Mouse (Mus musculus) brown adipose tissue, adult 24 weeks (tissue): ENCODE data around the gene Serinc2. TPM values are rescaled to one million over a fixed set of nuclear protein-coding genes. Genes with fewer than 3 reads are reported as not detected.

ENCODE experiments used
- H3K27ac ChIP-seq: fragments of 200-500 bp; replicated peaks from 2 replicates; pipeline ENCODE4 v1.5.1; 2012; ENCODE audit warnings: low read depth, mild to moderate bottlenecking, low read length
- H3K4me1 ChIP-seq: fragments of 200-500 bp; 2 replicates; pipeline ENCODE4 v1.6.1; 2012; ENCODE audit warnings: low read length, mixed read lengths; ENCODE audit not compliant: control insufficient read depth, insufficient read depth, insufficient read length
- H3K4me3 ChIP-seq: fragments of 200-500 bp; 2 replicates; pipeline ENCODE4 v1.5.1; 2012; ENCODE audit warnings: low read depth, mild to moderate bottlenecking, low read length, moderate library complexity; ENCODE audit not compliant: insufficient read depth
- polyA plus RNA-seq: library from polyadenylated mRNA; stranded (reverse); fragments of >200 nt; gene quantifications from 2 replicates; pipeline ENCODE4 v1.2.4, GENCODE M21; 2012; ENCODE audit not compliant: missing spikeins, insufficient read depth, insufficient read length

Gene Serinc2
- polyA plus RNA-seq, 1 experiment = 2.3 TPM

GRCm38 (mm10) chr4:130213197-130213596 lies 65.8 kb downstream of the Serinc2 start:
- Histone ChIP-seq H3K4me3 (no peak overlapping the region), H3K27ac (no peak overlapping the region)

GRCm38 (mm10) chr4:130212421-130212820 lies 66.6 kb downstream of the Serinc2 start:
- no peak overlapping the region for H3K27ac ChIP-seq
- no peaks in the 10 kb centered on the region for H3K4me1 ChIP-seq
- no peak overlapping the region for H3K4me3 ChIP-seq

More at GRCm38 (mm10) chr4:130213197-130213596, 65.8 kb downstream of the Serinc2 start:
- no peaks in the 10 kb centered on the region for H3K4me1 ChIP-seq

GRCm38 (mm10) chr4:130211870-130212269 lies 67.1 kb downstream of the Serinc2 start:
- Histone ChIP-seq H3K4me3 (no peak overlapping the region), H3K27ac (no peak overlapping the region), H3K4me1 (no peaks in the 10 kb centered on the region)

Other genes with a start within 250 kb of the Serinc2 start
- gene Col16a1, start 231.4 kb downstream of the Serinc2 start, polyA plus RNA-seq = 1.2 and 7.8 TPM in 2 replicates
- 67.7 and 71.2 TPM in 2 replicates for gene Pef1, start 176.6 kb downstream of the Serinc2 start, polyA plus RNA-seq
- gene Hcrtr1, start 139.8 kb downstream of the Serinc2 start, polyA plus RNA-seq = not detected in 2 replicates
- gene Tinagl1, start 104.1 kb downstream of the Serinc2 start, polyA plus RNA-seq = 30.1 and 32.4 TPM in 2 replicates
- not detected in 2 replicates for gene Gm853, start 56.8 kb downstream of the Serinc2 start, polyA plus RNA-seq
- gene Fabp3, start 29.4 kb upstream of the Serinc2 start, polyA plus RNA-seq = 1,247 and 2,143 TPM in 2 replicates
- 2.1 TPM in 1 of 2 replicates, not detected in the other for gene Gm10570, start 29.5 kb upstream of the Serinc2 start, polyA plus RNA-seq
- 31.0 and 36.4 TPM in 2 replicates for gene Zcchc17, start 80.7 kb upstream of the Serinc2 start, polyA plus RNA-seq
- gene Snrnp40, start 80.9 kb upstream of the Serinc2 start, polyA plus RNA-seq = 9.3 and 10.9 TPM in 2 replicates